Mouse (Mus musculus) ES-Bruce4 (cell line): ENCODE results near the gene Cacnb3. TPM values are rescaled to one million over a fixed set of nuclear protein-coding genes. Genes with fewer than 3 reads are reported as not detected.
A peak's percentile ranks its signal among the peaks of the same experiment; 100 is the strongest.

Source experiments
- H3K27ac ChIP-seq: 2 replicates; pipeline ENCODE4 v1.5.1; 2012; ENCODE audit warnings: low read length, inconsistent platforms; ENCODE audit not compliant: insufficient read depth
- H3K27me3 ChIP-seq: 2 replicates; pipeline ENCODE4 v1.6.1; 2012; ENCODE audit warnings: mild to moderate bottlenecking, low read length, inconsistent platforms; ENCODE audit not compliant: control insufficient read depth, poor library complexity, insufficient read depth, severe bottlenecking
- H3K36me3 ChIP-seq: 2 replicates; pipeline ENCODE4 v1.6.1; 2012; ENCODE audit warnings: inconsistent platforms, mild to moderate bottlenecking, low read length, moderate library complexity; ENCODE audit not compliant: control insufficient read depth, poor library complexity, insufficient read depth, severe bottlenecking
- H3K4me1 ChIP-seq: one replicate; pipeline ENCODE4 v1.8.1; 2011; ENCODE audit warnings: low read length; ENCODE audit not compliant: control insufficient read depth, insufficient read depth
- H3K4me3 ChIP-seq: 2 replicates; pipeline ENCODE4 v1.5.1; 2011; ENCODE audit warnings: low read depth, mild to moderate bottlenecking, low read length
- H3K9ac ChIP-seq: 2 replicates; pipeline ENCODE4 v1.6.1; 2012; ENCODE audit warnings: low read depth, mild to moderate bottlenecking, inconsistent platforms; ENCODE audit not compliant: poor library complexity, severe bottlenecking
- H3K9me3 ChIP-seq: replicated peaks from 2 replicates; pipeline ENCODE4 v1.6.1; 2012; ENCODE audit warnings: mild to moderate bottlenecking, low read length, inconsistent platforms; ENCODE audit not compliant: control insufficient read depth, poor library complexity, insufficient read depth, severe bottlenecking
- CTCF ChIP-seq: IDR thresholded peaks from one replicate; pipeline ENCODE4 v1.8.1; 2011; ENCODE audit warnings: low read depth, low read length
- EP300 ChIP-seq: IDR thresholded peaks from 2 replicates; pipeline ENCODE4 v1.6.1; 2011; ENCODE audit warnings: low read depth, low read length; ENCODE audit not compliant: insufficient read depth
- POLR2A ChIP-seq: IDR thresholded peaks from one replicate; pipeline ENCODE4 v1.8.1; 2011; ENCODE audit warnings: low read length; ENCODE audit not compliant: insufficient read depth
- polyA plus RNA-seq: library from polyadenylated mRNA; stranded (reverse); fragments of >200 nt; gene quantifications from 2 replicates; pipeline ENCODE4 v1.2.4, GENCODE M21; 2011; ENCODE audit warnings: low read depth; ENCODE audit not compliant: missing spikeins, insufficient read depth, insufficient read length

The Cacnb3 gene
- polyA plus RNA-seq, 1 experiment, result 16.8 TPM

- Histone ChIP-seq H3K4me1 (no peaks in the 10 kb centered on the region), H3K9ac (no peak overlapping the region), H3K36me3 (no peaks in the 10 kb centered on the region), H3K27ac (no peak overlapping the region), H3K9me3 (no peaks in the 10 kb centered on the region), H3K27me3 (no peaks in the 10 kb centered on the region), H3K4me3 (no peak overlapping the region)
- TF ChIP-seq CTCF (no peak), EP300 (no peak), POLR2A (no peak)
Measured at GRCm38 (mm10) chr15:98681633-98682032, 51.0 kb downstream of the Cacnb3 start.

- no peak overlapping the region for H3K27ac ChIP-seq
- H3K9ac ChIP-seq, result no peak overlapping the region
- H3K9me3 ChIP-seq, result no peaks in the 10 kb centered on the region
- H3K36me3 ChIP-seq, result no peaks in the 10 kb centered on the region
- TF ChIP-seq POLR2A (no peak), CTCF (no peak), EP300 (no peak)
- no peaks in the 10 kb centered on the region for H3K27me3 ChIP-seq
- no peak overlapping the region for H3K4me3 ChIP-seq
- H3K4me1 ChIP-seq, result no peaks in the 10 kb centered on the region
Measured at GRCm38 (mm10) chr15:98683177-98683576, 52.5 kb downstream of the Cacnb3 start.

- TF ChIP-seq POLR2A (no peak), CTCF (no peak), EP300 (no peak)
- no peak overlapping the region for H3K9ac ChIP-seq
- no peak overlapping the region for H3K27ac ChIP-seq
- no peaks in the 10 kb centered on the region for H3K36me3 ChIP-seq
- no peaks in the 10 kb centered on the region for H3K4me1 ChIP-seq
- no peaks in the 10 kb centered on the region for H3K27me3 ChIP-seq
- H3K9me3 ChIP-seq, result no peaks in the 10 kb centered on the region
- no peak overlapping the region for H3K4me3 ChIP-seq
Measured at GRCm38 (mm10) chr15:98683746-98684145, 53.1 kb downstream of the Cacnb3 start.

DNA sequence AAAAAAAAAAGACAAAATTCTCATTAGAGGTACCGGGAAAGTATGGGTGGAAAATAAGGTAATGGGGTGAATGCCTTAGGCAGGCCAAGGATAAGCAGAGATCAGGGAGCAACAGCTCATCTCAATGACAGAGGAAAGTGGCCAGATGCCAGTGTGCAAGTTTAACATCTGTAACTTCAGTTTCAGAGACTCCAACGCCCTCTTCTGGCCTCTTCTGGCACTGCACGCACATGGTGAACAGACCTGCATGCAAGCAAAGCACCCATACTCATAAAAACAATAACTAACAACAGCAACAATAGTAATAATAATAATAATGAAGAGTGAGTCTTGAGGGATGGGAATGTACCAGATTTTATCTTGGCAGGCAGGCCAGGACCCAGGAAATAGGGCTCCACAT is 55.3 kb downstream of the Cacnb3 start:
- peak; percentile 32 for TF ChIP-seq CTCF
- TF ChIP-seq POLR2A, result no peak
- H3K9ac ChIP-seq, result no peak overlapping the region
- H3K27ac ChIP-seq, result no peak overlapping the region
- H3K9me3 ChIP-seq, result no peaks in the 10 kb centered on the region
- no peaks in the 10 kb centered on the region for H3K4me1 ChIP-seq
- H3K27me3 ChIP-seq, result no peaks in the 10 kb centered on the region
- H3K4me3 ChIP-seq, result no peak overlapping the region
- no peaks in the 10 kb centered on the region for H3K36me3 ChIP-seq

GRCm38 (mm10) chr15:98689682-98690081 is 59.0 kb downstream of the Cacnb3 start:
- H3K9ac ChIP-seq, result no peak overlapping the region
- no peaks in the 10 kb centered on the region for H3K9me3 ChIP-seq
- no peaks in the 10 kb centered on the region for H3K36me3 ChIP-seq
- TF ChIP-seq POLR2A (no peak), EP300 (no peak), CTCF (no peak)
- H3K4me1 ChIP-seq, result peaks cover 2% of the 10 kb centered on the region
- no peaks in the 10 kb centered on the region for H3K27me3 ChIP-seq
- no peak overlapping the region for H3K4me3 ChIP-seq
- H3K27ac ChIP-seq, result no peak overlapping the region

GRCm38 (mm10) chr15:98691486-98692147 is 61.0 kb downstream of the Cacnb3 start:
- H3K4me1 ChIP-seq, result peaks cover 2% of the 10 kb centered on the region
- no peaks in the 10 kb centered on the region for H3K27me3 ChIP-seq
- no peak overlapping the region for H3K9ac ChIP-seq
- no peaks in the 10 kb centered on the region for H3K36me3 ChIP-seq
- TF ChIP-seq POLR2A, result no peak
- no peak for TF ChIP-seq EP300
- TF ChIP-seq CTCF, result no peak
- no peak overlapping the region for H3K4me3 ChIP-seq
- no peak overlapping the region for H3K27ac ChIP-seq
- no peaks in the 10 kb centered on the region for H3K9me3 ChIP-seq
